Mouse (Mus musculus) 3T3-L1 (cell line): Measurements from ENCODE around the gene Dlgap4.

ENCODE experiments used
- DNase-seq: peaks from one replicate; pipeline ENCODE4 v3.0.0-alpha.2; 2015; ENCODE audit warnings: low read depth, low spot score

The Dlgap4 gene

DNA sequence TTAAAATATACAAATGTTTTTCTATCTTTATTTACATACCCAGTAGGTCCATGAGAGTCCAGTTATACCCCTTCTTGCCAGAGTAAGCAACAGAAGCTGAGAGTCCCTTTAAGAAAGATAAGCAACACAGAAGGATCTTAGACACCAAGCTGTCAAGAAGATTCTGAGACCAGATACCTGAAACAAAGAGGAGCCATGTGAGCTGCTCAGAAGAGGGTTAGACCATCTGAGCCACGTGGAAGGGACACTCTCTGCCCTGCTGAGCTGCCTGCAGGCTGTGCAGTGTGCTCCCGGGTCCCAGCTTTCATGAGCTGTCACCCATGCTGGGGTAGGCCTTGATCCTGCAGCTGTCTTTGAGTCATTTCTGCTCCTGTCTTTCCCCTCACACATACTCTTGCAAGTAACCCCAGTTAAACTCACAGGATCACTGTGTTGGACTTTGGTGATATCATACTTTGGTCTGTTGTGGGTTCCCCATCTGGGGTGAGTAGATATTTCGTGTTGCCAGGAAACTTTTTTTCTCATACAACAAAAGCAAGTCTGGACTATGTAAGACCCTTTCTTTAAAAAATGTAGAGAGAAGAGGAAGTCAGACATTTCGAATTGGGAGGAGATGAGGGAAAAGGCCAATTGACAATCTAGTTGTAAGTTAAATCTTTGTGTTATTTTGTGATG is 190.3 kb downstream of the Dlgap4 start:
- no peak for DNase-seq

DNA sequence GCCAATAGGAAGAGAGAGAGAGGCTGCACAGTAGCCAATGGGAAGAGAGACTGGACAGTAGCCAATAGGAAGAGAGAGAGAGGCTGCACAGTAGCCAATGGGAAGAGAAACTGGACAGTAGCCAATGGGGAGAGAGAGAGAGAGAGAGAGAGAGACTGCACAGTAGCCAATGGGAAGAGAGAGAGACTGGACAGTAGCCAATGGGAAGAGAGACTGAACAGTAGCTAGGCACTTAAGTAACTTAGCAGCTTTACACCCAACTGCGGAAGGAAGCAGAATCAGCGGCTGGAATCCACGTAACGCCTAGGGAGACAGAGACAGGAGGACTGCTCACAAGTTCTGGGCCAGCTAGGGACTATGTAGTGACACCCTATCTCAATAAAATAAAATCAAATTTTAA is 191.1 kb downstream of the Dlgap4 start:
- no peak for DNase-seq

GRCm38 (mm10) chr2:156806886-156807285 is 193.4 kb downstream of the Dlgap4 start:
- DNase-seq = no peak

GRCm38 (mm10) chr2:156809579-156809978 is 196.1 kb downstream of the Dlgap4 start:
- DNase-seq = peak; percentile 89

GRCm38 (mm10) chr2:156810716-156811115 is 197.2 kb downstream of the Dlgap4 start:
- peak; percentile 53 for DNase-seq

DNA sequence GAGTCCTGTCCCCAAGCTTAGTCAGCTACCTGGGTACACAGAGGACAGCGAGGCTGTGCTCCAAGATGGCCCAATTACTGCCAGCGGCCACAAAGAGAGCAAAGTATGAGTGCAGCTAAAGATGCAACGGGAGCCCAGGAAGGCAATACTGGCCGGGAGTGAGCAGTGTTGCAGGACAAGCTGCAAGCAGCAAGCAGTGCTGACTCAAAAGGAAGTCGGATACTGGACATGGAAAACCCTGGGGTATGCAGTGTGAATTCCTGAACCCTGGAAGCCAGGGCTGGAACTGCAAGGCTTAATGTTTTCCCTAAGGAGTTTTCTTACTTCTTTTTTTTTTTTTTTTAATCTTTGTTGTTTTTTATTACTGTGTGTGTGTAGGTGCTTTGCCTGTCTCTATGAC is 198.1 kb downstream of the Dlgap4 start:
- DNase-seq = no peak
